In genomic region chr4:82148129-82149064, GRCm38 (mm10) we compare ENCODE assay signal across 11 mouse cellular contexts.
A peak's percentile ranks its signal among the peaks of the same experiment; 100 is the strongest.
DNase-seq lines count a peak whose midpoint lies in the region; ATAC-seq and TF ChIP-seq lines count a peak whose summit lies in the region.
"Had no signal": no experiment of that assay in that cellular context is flagged by ENCODE, and none has a peak within 500 bp of the region (broad histone marks: within the 10 kb centered on the region; RNA-seq: fewer than 3 reads in every experiment).

No protein-coding gene starts in this region.

- TF ChIP-seq POLR2A in kidney, adult 2 months (IDR thresholded peaks at IDR 0.05; ENCODE audit: low read depth, low read length), result no peak

- TF ChIP-seq CTCF in kidney, adult 2 months (conservative IDR thresholded peaks at IDR 0.05; ENCODE audit: insufficient read depth, insufficient read length, low read depth, low read length), result no peak

- intact Hi-C loops in heart, postnatal 36 days (cut with DNase I), result no loop called here

- no peak for DNase-seq in heart, embryonic 10.5 days (ENCODE audit: low spot score)
- DNase-seq in heart, postnatal 36 days, result no peak
- no peak for DNase-seq in kidney, adult 2 months
- DNase-seq in embryo, embryonic 10 days (ENCODE audit: low spot score), result peak; percentile 40
- DNase-seq in layer of hippocampus, adult 9-11 months, result no peak
- DNase-seq in urinary bladder, postnatal 14 days (ENCODE audit: low spot score), result no peak
- DNase-seq: adrenal gland, postnatal 25 days had no signal

- WGBS in heart, embryonic 10.5 days, result 28% methylated on average over 6 of the region's 6 CpGs
- 18% methylated on average over 6 of the region's 6 CpGs for WGBS in kidney, embryonic 16.5 days
- 36% methylated on average over 6 of the region's 6 CpGs for WGBS in kidney, adult 2 months
- 24% methylated on average over 6 of the region's 6 CpGs for WGBS in limb, embryonic 12.5 days

- no peaks in the 10 kb centered on the region for H3K9me3 ChIP-seq in heart, embryonic 10.5 days
- H3K9me3 ChIP-seq in kidney, embryonic 16.5 days (ENCODE audit: low read length), result no peaks in the 10 kb centered on the region
- no peaks in the 10 kb centered on the region for H3K9me3 ChIP-seq in limb, embryonic 12.5 days
- H3K9me3 ChIP-seq: lung, embryonic 15.5 days; midbrain, embryonic 10.5 days had no signal

- peak; percentile 74 for ATAC-seq in kidney, embryonic 16.5 days (ENCODE audit: low FRiP score, low TSS enrichment)
- ATAC-seq in limb, embryonic 12.5 days (ENCODE audit: insufficient number of reproducible peaks, insufficient read depth, low FRiP score, low TSS enrichment, low read depth), result peak; percentile 89

- no peak overlapping the region for H3K9ac ChIP-seq in kidney, embryonic 16.5 days (replicated peaks; ENCODE audit: low read length)
- no peak overlapping the region for H3K9ac ChIP-seq in limb, embryonic 12.5 days (replicated peaks)
- H3K9ac ChIP-seq: lung, embryonic 15.5 days had no signal

- H3K4me2 ChIP-seq in kidney, embryonic 16.5 days (replicated peaks; ENCODE audit: low read depth, low read length), result no peak overlapping the region
- H3K4me2 ChIP-seq in limb, embryonic 12.5 days, result no peak overlapping the region
- H3K4me2 ChIP-seq: lung, embryonic 15.5 days had no signal

- H3K36me3 ChIP-seq in heart, embryonic 10.5 days, result no peaks in the 10 kb centered on the region
- no peaks in the 10 kb centered on the region for H3K36me3 ChIP-seq in kidney, embryonic 16.5 days (ENCODE audit: insufficient read depth, low read length)
- H3K36me3 ChIP-seq in kidney, adult 2 months (ENCODE audit: control insufficient read depth, insufficient read depth, low read length), result no peaks in the 10 kb centered on the region
- no peaks in the 10 kb centered on the region for H3K36me3 ChIP-seq in limb, embryonic 12.5 days
- H3K36me3 ChIP-seq: lung, embryonic 15.5 days; midbrain, embryonic 10.5 days had no signal

- H3K27ac ChIP-seq in heart, embryonic 10.5 days, result 0 out of 2 replicates have a peak overlapping the region, but pooled peaks have one; percentile 62
- no peak overlapping the region for H3K27ac ChIP-seq in kidney, embryonic 16.5 days (ENCODE audit: low read length)
- no peak overlapping the region for H3K27ac ChIP-seq in kidney, adult 2 months (ENCODE audit: insufficient read depth, low read depth, low read length)
- H3K27ac ChIP-seq in limb, embryonic 12.5 days, result peak overlapping the region; percentile 76
- H3K27ac ChIP-seq: lung, embryonic 15.5 days; midbrain, embryonic 10.5 days had no signal

- no peak overlapping the region for H3K4me3 ChIP-seq in heart, embryonic 10.5 days
- no peak overlapping the region for H3K4me3 ChIP-seq in kidney, embryonic 16.5 days (ENCODE audit: low read length)
- H3K4me3 ChIP-seq in kidney, adult 2 months (ENCODE audit: insufficient read depth, low read depth, low read length), result no peak overlapping the region
- no peak overlapping the region for H3K4me3 ChIP-seq in limb, embryonic 12.5 days (replicated peaks)
- H3K4me3 ChIP-seq: lung, embryonic 15.5 days; midbrain, embryonic 10.5 days had no signal

- H3K4me1 ChIP-seq in heart, embryonic 10.5 days, result peaks cover 11% of the 10 kb centered on the region
- H3K4me1 ChIP-seq in kidney, embryonic 16.5 days (ENCODE audit: insufficient read depth, low read length), result no peaks in the 10 kb centered on the region; the same call in 1 of the 2 replicates
- no peaks in the 10 kb centered on the region for H3K4me1 ChIP-seq in kidney, adult 2 months (ENCODE audit: control insufficient read depth, insufficient read depth, low read length)
- peaks cover 28% of the 10 kb centered on the region for H3K4me1 ChIP-seq in limb, embryonic 12.5 days (replicated peaks)

- H3K27me3 ChIP-seq in heart, embryonic 10.5 days (ENCODE audit: insufficient read depth, poor library complexity, severe bottlenecking), result no peaks in the 10 kb centered on the region
- H3K27me3 ChIP-seq in kidney, embryonic 16.5 days (ENCODE audit: insufficient read depth, low read length), result peaks cover 34% of the 10 kb centered on the region
- no peaks in the 10 kb centered on the region for H3K27me3 ChIP-seq in kidney, adult 2 months (replicated peaks; ENCODE audit: control insufficient read depth, insufficient read depth, low read length)
- no peaks in the 10 kb centered on the region for H3K27me3 ChIP-seq in limb, embryonic 12.5 days
- H3K27me3 ChIP-seq: lung, embryonic 15.5 days had no signal

Comparison
In these comparisons a context has a peak if more than half of its experiments do, and no peak if none do; other contexts are left out.
1. H3K27ac ChIP-seq: peak in heart, embryonic 10.5 days (single experiment) and limb, embryonic 12.5 days (single experiment); none in kidney, embryonic 16.5 days (single experiment) and kidney, adult 2 months (single experiment).